Mouse (Mus musculus): ENCODE measurements around the gene Sema6d. TPM values are rescaled to one million over a fixed set of nuclear protein-coding genes. Genes with fewer than 3 reads are reported as not detected.

Gene Sema6d
- total RNA-seq, 2 experiments from 2014 or later, result 21.3 to 27.7 TPM

GRCm38 (mm10) chr2:124168411-124168810 lies 78.6 kb downstream of the Sema6d start:
- DNase-seq (ENCODE audit: low spot score in 2 of 2), result no peak

- DNase-seq (ENCODE audit: low spot score in 2 of 2), result no peak
These were observed 81.9 kb downstream of the Sema6d start for GRCm38 (mm10) chr2:124171718-124172117.

- no peak for DNase-seq (ENCODE audit: low spot score in 2 of 2)
These were observed 86.5 kb downstream of the Sema6d start for GRCm38 (mm10) chr2:124176265-124176664.

DNA sequence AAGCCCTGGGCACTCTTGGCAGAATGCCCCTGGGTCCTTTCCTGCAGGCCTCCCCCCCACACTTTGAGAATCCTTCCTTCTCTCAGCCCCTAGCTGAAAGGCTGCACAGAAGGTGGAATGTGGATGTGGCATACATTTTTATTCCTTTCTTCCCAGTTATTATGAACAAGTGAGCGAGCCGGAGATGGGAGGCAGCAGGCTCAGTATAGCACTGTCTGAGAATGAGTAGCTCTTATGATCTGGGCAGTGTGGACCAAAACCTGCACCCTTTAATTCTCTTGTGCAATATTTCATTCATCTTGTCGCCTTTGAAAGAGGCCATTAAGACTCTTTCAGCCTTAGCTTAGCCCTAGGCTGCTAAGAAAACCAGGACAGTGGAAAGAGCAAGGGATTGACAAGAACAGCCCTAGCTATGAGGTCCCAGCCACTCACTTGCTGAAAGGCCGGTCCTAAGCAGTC lies 87.0 kb downstream of the Sema6d start:
- no peak for DNase-seq (ENCODE audit: low spot score in 2 of 2)

- DNase-seq (ENCODE audit: low spot score in 2 of 2), result no peak
These were observed 99.5 kb downstream of the Sema6d start for GRCm38 (mm10) chr2:124189271-124189670.

DNA sequence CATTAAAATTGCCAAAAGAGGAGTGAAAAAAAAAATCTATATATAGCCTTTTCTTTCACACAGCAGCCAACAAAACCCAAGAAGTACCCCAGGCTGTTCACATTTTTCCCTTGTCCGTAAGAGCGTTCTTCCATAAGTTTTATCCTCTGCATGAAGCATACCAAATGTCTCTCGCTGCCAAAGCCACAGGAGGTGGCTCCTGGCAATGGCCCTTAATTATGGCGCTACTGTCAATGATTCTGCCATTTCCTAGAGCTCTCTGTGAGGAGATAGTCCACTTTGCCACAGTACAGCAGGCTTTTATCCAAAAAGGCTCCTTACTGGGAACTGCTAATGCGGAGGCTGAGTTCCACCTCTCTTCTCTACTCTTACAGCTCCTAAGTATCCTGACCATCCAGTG lies 104.3 kb downstream of the Sema6d start:
- DNase-seq (ENCODE audit: low spot score in 2 of 2), result no peak

GRCm38 (mm10) chr2:124201493-124201892 lies 111.7 kb downstream of the Sema6d start:
- DNase-seq (ENCODE audit: low spot score in 2 of 2), result no peak

- no peak for DNase-seq (ENCODE audit: low spot score in 2 of 2)
These were observed 112.8 kb downstream of the Sema6d start for GRCm38 (mm10) chr2:124202475-124202990.

GRCm38 (mm10) chr2:124205811-124206210 lies 116.0 kb downstream of the Sema6d start:
- no peak for DNase-seq (ENCODE audit: low spot score in 2 of 2)

DNA sequence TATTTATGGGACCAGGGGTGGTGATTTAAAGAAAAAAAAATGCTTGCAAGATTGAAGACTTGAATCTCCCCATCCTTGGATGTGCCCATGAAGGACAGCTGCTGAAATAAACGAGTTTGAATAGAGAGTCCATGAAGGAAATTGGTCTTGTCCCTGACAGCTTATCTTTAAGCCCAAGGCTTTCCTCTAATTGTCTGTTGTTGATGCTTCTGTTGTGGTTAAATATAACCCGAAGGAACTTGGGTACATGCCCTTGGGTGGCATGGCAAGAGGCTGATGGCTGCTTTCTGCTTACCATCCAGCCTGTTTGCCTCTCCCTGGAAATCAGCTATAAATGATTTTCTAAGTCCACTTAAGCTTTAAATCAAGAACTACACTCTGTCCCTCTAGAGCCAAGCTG lies 118.5 kb downstream of the Sema6d start:
- no peak for DNase-seq (ENCODE audit: low spot score in 2 of 2)

GRCm38 (mm10) chr2:124223559-124223958 lies 133.8 kb downstream of the Sema6d start:
- no peak for DNase-seq (ENCODE audit: low spot score in 2 of 2)

DNA sequence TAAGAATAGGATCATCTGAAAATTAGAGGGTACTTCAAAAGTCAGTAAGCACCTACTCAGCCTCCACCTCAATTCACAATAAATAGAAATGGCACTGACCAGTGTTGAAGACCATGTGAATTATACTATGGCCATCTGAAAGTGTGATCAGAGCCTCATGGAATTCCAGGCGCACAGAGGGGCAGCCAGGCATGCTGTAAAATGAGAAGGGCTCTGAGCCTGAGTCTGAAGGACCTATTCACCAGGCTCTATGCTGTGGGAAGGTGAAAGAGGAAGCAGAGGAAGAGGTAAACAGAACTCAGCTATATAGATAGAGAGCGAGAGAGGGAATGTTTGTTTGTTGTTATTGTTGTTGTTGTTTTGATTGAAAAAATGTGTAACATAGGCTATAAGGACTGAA lies 134.6 kb downstream of the Sema6d start:
- no peak for DNase-seq (ENCODE audit: low spot score in 2 of 2)

GRCm38 (mm10) chr2:124234636-124235221 lies 145.0 kb downstream of the Sema6d start:
- no peak for DNase-seq (ENCODE audit: low spot score in 2 of 2)

GRCm38 (mm10) chr2:124235237-124236055 lies 145.7 kb downstream of the Sema6d start:
- DNase-seq (ENCODE audit: low spot score in 2 of 2), result no peak

DNA sequence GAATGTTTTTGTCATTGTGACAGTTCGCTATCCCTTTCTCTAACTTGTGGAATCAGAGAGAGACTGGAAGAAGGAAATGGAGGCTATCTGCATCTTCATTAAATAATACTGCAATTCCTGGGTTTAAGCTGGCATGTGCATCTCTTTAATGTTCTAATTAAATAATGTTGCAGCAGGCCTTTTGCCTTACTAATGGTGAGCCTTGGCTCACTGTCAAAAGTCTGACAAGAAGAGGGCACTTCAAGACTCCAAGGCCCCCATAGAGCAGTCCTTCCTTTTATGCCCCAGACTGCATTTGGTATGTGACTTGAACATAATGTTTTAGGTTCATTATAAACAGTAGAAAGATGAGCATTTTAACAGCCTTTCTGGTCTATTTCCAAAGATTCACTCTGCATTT lies 147.1 kb downstream of the Sema6d start:
- DNase-seq (ENCODE audit: low spot score in 2 of 2), result no peak

DNA sequence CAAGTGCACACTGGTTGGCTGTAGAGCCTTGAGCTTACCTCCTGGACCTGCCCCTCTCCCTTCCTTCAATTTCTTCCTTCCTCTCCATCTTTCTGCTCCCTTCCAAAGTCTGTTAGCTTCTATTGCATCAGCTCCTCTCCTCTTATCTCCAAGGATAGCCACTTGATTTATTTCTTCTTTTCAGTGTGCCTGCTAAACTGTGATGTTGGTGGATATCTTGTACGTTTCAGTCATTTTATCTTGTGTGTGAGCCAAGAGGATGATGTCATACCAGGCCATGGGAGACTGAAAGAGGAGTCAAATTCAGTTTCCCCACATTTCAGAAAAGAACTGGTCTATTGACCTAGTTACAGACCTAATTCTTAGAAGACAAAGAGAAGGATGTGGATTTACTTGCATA lies 153.8 kb downstream of the Sema6d start:
- no peak for DNase-seq (ENCODE audit: low spot score in 2 of 2)

DNA sequence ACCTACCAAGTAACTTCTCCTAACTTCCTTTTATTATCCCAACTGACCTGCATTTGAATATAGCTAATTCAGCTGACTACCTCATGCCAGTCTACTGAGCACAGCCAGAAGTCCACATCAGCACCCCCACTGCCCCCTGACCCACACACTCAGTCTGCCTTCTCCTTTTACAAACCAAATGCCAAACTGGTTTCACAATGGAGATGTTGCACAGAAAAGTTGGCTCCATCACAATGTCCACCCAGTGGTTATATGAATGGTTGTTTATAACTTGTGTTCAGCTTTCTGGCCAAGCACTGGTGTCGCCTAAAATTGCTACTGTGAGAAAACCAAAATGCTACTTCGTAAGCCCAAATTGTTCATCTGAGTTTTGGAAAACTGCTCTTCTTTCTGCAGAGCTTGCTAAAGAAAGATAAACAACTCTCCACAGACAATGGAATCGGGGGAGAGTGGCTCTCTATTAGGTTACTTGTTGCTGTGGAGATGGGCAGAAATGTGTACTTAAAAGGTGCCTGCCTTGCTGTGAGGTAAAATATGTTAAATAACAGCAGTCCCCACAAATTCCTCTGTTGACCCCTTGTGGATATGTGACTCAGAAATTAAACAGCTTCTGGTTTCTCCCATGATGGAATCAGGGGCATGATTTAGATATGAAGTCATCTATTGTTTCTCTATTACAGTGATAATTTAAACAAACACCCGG lies 154.9 kb downstream of the Sema6d start:
- no peak for DNase-seq (ENCODE audit: low spot score in 2 of 2)

GRCm38 (mm10) chr2:124258108-124258507 lies 168.3 kb downstream of the Sema6d start:
- DNase-seq (ENCODE audit: low spot score in 2 of 2), result no peak

GRCm38 (mm10) chr2:124264309-124264708 lies 174.5 kb downstream of the Sema6d start:
- no peak for DNase-seq (ENCODE audit: low spot score in 2 of 2)

DNA sequence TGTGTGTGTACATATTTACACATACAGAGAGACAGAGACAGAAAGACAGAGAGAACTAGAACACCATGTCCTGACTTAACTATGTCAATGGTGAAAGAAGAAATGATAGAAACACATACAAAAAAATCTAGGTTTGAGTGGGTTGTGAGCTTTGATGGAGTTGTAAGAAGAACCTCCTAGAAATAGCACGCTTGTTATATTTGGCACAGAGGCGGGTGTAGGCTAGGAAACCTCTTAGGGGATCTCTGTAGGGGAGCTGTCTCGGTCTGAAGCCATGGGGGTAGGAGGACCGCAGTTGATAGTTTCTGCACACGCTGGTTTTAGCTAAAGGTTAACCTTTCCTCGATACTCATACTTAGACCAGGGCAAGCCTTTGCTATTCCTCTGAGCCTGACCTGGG lies 181.4 kb downstream of the Sema6d start:
- DNase-seq (ENCODE audit: low spot score in 2 of 2), result no peak

DNA sequence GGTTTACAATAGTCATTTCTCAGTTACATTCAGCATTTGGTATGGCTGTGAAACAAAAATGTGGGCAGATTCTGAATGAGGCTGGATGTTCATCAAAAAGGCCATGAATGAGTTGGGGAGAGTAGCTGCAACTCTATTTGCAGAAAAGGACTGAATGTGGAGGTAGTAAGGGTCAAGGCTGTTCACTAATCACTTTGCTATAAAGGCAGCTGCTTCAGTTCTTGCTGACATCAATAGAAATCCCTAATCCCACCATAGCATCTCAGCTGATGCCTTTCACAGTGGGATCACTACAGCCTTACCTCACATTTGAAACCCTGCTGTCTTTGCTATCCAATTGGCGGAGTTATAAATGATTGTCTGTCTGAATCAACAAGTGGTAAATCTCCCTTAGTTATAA lies 187.7 kb downstream of the Sema6d start:
- DNase-seq (ENCODE audit: low spot score in 2 of 2), result no peak

DNA sequence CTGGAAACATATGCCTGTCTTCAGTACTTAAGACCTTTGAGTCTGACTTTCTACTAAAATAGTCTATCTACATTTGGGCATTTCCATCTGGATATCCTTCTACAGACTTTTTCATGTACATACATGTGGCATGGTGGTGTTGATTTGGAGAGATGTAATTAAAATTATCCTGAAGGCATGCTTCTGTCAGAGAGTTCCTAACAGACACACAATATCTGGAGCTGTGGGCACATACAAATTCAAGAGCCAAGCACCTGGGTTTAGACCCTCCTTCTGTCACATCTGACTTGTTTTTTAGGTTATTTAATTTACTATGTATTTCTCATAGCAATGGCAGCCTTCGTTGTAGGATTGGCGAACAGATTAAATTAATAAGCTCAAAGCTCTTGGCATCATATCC lies 195.3 kb downstream of the Sema6d start:
- no peak for DNase-seq (ENCODE audit: low spot score in 2 of 2)

Data from adrenal gland, postnatal 4 days (tissue).